Mouse (Mus musculus) layer of hippocampus, postnatal 25 days (tissue): ENCODE measurements around the gene Stat6. TPM values are rescaled to one million over a fixed set of nuclear protein-coding genes. Genes with fewer than 3 reads are reported as not detected.

Source experiments
- DNase-seq, 2 experiments: peaks; one replicate each; pipeline ENCODE4 v3.0.0; 2022; ENCODE audit warnings: mixed read lengths in 2 of 2, low spot score in 1 of 2; ENCODE audit errors: extremely low spot score in 1 of 2
- total RNA-seq, 2 experiments: library from RNA; stranded (reverse); gene quantifications; 2 replicates each; pipeline ENCODE4 v1.2.3; 2021

The Stat6 gene
- total RNA-seq, 2 experiments from 2014 or later, result 4.1 to 7.2 TPM

GRCm38 (mm10) chr10:127704293-127704692, 61.5 kb downstream of the Stat6 start:
- DNase-seq, result no peak

- no peak for DNase-seq
Observed at GRCm38 (mm10) chr10:127704766-127705220, 62.0 kb downstream of the Stat6 start, which contains the start of gene Myo1a. TSS of gene Myo1a (plus strand) at chr10:127705170.

DNA sequence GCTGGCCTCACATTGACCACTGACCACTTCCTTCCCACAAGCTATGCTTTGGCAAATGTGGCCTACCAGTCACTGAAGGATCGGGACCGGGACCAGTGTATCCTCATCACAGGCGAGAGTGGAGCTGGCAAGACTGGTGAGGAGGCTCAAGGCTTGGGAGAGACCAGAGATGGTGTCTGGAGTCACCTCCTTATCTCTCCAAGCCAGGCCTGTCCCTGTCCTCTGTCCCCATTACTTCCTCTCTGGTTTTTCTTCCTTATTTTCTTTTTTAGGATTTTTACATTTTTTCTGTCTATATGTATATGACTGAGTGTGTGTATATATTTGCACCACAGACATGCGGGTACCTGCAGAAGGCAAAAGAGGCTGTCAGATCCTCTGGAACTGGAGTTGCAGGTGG, 63.0 kb downstream of the Stat6 start:
- DNase-seq, result no peak

GRCm38 (mm10) chr10:127707721-127708120, 64.9 kb downstream of the Stat6 start:
- no peak for DNase-seq

DNA sequence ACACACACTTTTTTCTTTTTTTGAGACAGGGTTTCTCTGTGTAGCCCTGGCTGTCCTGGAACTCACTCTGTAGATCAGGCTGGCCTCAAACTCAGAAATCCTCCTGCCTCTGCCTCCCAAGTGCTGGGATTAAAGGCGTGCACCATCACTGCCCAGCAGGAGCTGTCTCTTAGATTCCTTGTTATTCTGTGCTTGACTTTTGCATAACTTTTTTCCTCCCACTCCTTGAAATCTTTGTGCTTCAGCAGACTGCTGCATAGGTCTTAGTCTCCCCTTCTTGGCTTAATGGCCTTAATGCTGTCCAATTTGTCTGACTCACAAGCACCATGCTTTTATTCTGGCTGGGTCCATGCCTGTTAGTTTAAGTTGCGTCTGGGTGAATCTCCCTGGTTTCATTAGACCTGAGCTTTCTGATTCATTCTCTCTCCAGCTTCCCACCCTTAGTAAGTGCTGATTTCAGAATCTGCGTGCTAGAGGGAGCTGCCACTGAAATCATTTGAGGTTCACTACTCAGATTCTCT, 66.1 kb downstream of the Stat6 start:
- no peak for DNase-seq

DNA sequence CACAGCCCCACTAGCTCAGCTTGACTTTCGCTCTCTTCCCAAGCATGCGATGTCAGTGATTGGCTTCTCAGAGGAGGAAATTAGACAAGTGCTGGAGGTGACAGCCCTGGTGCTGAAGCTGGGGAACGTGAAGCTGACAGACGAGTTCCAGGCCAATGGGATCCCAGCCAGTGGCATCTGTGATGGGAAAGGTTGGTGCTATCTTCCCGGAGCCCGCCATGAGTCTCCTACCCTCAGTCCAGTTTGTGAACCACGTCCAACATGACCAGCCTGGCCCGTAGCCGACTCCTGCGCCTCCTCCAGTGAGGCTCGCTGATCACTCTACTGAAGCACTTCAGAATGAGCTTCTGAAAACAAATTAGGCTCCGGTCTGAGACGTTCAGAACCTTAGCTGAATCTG, 67.5 kb downstream of the Stat6 start:
- no peak for DNase-seq

Other genes starting within 250 kb of the Stat6 start
- 1 to 10 TPM; 2.4 to 4.6 TPM for gene Stac3, start 141.3 kb upstream of the Stat6 start, total RNA-seq
- gene Ndufa4l2, start 128.0 kb upstream of the Stat6 start, total RNA-seq, result 1 to 10 TPM; 4.1 to 6.7 TPM
- 10 to 100 TPM; 29.5 to 31.8 TPM for gene Shmt2, start 120.5 kb upstream of the Stat6 start, total RNA-seq
- 1 to 10 TPM; 1.9 to 2.1 TPM for gene Nxph4, start 108.4 kb upstream of the Stat6 start, total RNA-seq
- gene Lrp1, start 21.8 kb upstream of the Stat6 start, total RNA-seq, result 100 to 1,000 TPM; 259 to 316 TPM
- gene Nemp1, start 23.9 kb downstream of the Stat6 start, total RNA-seq, result 1 to 10 TPM; 5.8 TPM
- 10 to 100 TPM; 43.0 to 46.0 TPM for gene Nab2, start 25.6 kb downstream of the Stat6 start, total RNA-seq
- 1 to 10 TPM in 1 of 2 experiments, under 1 TPM in 1; 0.66 to 1.0 TPM for gene Myo1a, start 62.2 kb downstream of the Stat6 start, total RNA-seq
- 1 to 10 TPM; 4.2 to 5.0 TPM for gene Tac2, start 81.5 kb downstream of the Stat6 start, total RNA-seq
- 10 to 100 TPM in 1 of 2 experiments, 1 to 10 TPM in 1; 9.9 to 10.1 TPM for gene Zbtb39, start 96.6 kb downstream of the Stat6 start, total RNA-seq
- gene Gpr182, start 108.7 kb downstream of the Stat6 start, total RNA-seq, result 1 to 10 TPM in 1 of 2 experiments, under 1 TPM in 1; 0.74 to 1.4 TPM
- under 1 TPM; 0.12 to 0.14 TPM for gene Rdh1, start 116.7 kb downstream of the Stat6 start, total RNA-seq
- gene Rdh16f1, start 116.8 kb downstream of the Stat6 start, total RNA-seq, result under 1 TPM in 1 of 2 experiments, not detected in 1; 0.42 TPM
- gene Rdh9, start 133.4 kb downstream of the Stat6 start, total RNA-seq, result under 1 TPM in 1 of 2 experiments, not detected in 1; 0.47 TPM
- under 1 TPM; 0.10 to 0.16 TPM for gene Rdh16, start 158.2 kb downstream of the Stat6 start, total RNA-seq
- not detected for gene Rdh19, start 206.9 kb downstream of the Stat6 start, total RNA-seq
- gene Rdh16f2, start 223.5 kb downstream of the Stat6 start, total RNA-seq, result not detected
- gene Rdh7, start 245.8 kb downstream of the Stat6 start, total RNA-seq, result not detected